Mouse (Mus musculus) kidney, postnatal 0 days (tissue): ENCODE measurements at regions not wholly inside any gene's neighbourhood (a gene's known extent, or its start where the extent isn't known, plus 50 kb on each side); places are given as distances from the start of the nearest gene placed in this dataset.

Experiments
- ATAC-seq: fragments of 200-750 bp; cut with Nextera tagmentation; replicated peaks from 2 replicates; pipeline ENCODE4 v1.8.0; 2017; ENCODE audit warnings: low read depth, moderate number of reproducible peaks, moderate TSS enrichment, moderate library complexity; ENCODE audit not compliant: low FRiP score
- DNase-seq: peaks from one replicate; pipeline ENCODE4 v3.0.0-alpha.2; 2016; ENCODE audit warnings: low spot score
- H3K27ac ChIP-seq: fragments of 300-500 bp; sonication (generic); 2 replicates; pipeline ENCODE4 v1.5.1; 2014; ENCODE audit warnings: mild to moderate bottlenecking
- H3K27me3 ChIP-seq: fragments of 300-500 bp; sonication (generic); 2 replicates; pipeline ENCODE4 v1.6.1; 2014; ENCODE audit warnings: low read length, mixed read lengths; ENCODE audit not compliant: insufficient read depth
- H3K36me3 ChIP-seq: fragments of 300-500 bp; sonication (generic); 2 replicates; pipeline ENCODE4 v1.6.1; 2014; ENCODE audit warnings: low read length, mixed read lengths; ENCODE audit not compliant: insufficient read depth
- H3K4me1 ChIP-seq: fragments of 300-500 bp; sonication (generic); replicated peaks from 2 replicates; pipeline ENCODE4 v1.6.1; 2014; ENCODE audit warnings: antibody characterized with exemption, low read length, mixed read lengths; ENCODE audit not compliant: insufficient read depth
- H3K4me2 ChIP-seq: fragments of 300-500 bp; sonication (generic); 2 replicates; pipeline ENCODE4 v1.6.1; 2014; ENCODE audit warnings: mild to moderate bottlenecking, low read length, moderate library complexity, mixed read lengths
- H3K4me3 ChIP-seq: fragments of 300-500 bp; sonication (generic); replicated peaks from 2 replicates; pipeline ENCODE4 v1.5.1; 2014; ENCODE audit warnings: low read depth, low read length
- H3K9ac ChIP-seq: fragments of 300-500 bp; sonication (generic); 2 replicates; pipeline ENCODE4 v1.6.1; 2014; ENCODE audit warnings: low read depth, low read length
- H3K9me3 ChIP-seq: fragments of 300-500 bp; sonication (generic); replicated peaks from 2 replicates; pipeline ENCODE4 v1.6.1; 2016; ENCODE audit warnings: low read length, inconsistent platforms, mixed read lengths
- CTCF ChIP-seq: IDR thresholded peaks from 2 replicates; pipeline ENCODE4 v1.5.1; 2016; ENCODE audit warnings: antibody characterized with exemption, low read depth, mild to moderate bottlenecking, moderate library complexity
- WGBS: fragments of 180-500 bp; shearing (Covaris S2); extraction: QIAGEN DNeasy Blood & Tissue Kit; methylation state at CpG from one replicate; pipeline ENCODE4 v1.1.7; 2014; 5-methylcytosine and 5-hydroxymethylcytosine counted together

DNA sequence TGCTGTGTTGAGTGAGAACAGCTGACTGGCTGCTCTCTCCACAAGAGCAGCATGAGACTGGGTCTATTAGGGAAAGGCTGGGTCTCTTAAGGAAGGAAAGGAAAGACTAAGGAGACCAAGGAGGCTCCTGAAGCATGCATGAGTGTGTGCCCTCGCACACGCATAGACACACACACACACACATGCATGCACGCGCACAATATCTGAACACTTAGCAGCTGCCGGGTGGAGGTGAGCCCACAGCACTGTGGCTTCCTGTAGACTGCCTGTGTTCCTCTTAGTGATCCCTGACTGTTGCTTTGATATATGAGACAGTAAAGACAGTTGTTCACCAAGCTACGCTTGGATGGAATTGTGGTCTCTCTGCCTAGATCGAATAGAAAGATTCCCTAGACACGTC is 429.6 kb downstream of the Gpam start:
- 69% methylated on average over 8 of the region's 8 CpGs for WGBS
- no peak for ATAC-seq

DNA sequence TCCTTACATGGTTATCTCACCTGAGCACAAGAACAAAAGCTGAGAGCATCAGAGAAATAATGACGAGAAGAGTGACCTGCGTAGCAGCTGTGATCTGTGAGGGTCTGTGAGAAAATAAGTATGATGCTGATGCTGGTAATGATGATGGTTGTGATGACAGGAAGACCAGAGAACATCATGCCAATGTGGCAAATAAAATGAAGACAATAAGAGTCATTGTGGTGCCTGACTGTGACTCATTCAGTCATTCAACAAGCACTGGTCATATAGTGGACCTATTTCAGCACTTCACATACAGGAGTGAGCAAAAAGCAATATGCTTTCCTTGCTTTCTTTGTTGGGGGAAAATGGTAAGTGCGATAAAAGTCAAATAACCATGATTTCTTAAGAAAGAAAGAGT is 433.3 kb downstream of the Gpam start:
- Histone ChIP-seq H3K4me2 (no peak overlapping the region), H3K27me3 (no peaks in the 10 kb centered on the region), H3K27ac (no peak overlapping the region), H3K36me3 (no peaks in the 10 kb centered on the region), H3K4me3 (no peak overlapping the region), H3K9me3 (no peaks in the 10 kb centered on the region), H3K4me1 (no peaks in the 10 kb centered on the region), H3K9ac (no peak overlapping the region)
- 92% methylated on average over 3 of the region's 3 CpGs for WGBS
- no peak for DNase-seq
- TF ChIP-seq CTCF: no peak
- ATAC-seq: no peak

More for the DNA sequence above, 429.6 kb downstream of the Gpam start:
- DNase-seq: no peak
- Histone ChIP-seq H3K36me3 (no peaks in the 10 kb centered on the region), H3K4me3 (no peak overlapping the region), H3K27ac (no peak overlapping the region), H3K4me2 (no peak overlapping the region), H3K9ac (no peak overlapping the region), H3K27me3 (no peaks in the 10 kb centered on the region), H3K4me1 (no peaks in the 10 kb centered on the region), H3K9me3 (no peaks in the 10 kb centered on the region)
- no peak for TF ChIP-seq CTCF

DNA sequence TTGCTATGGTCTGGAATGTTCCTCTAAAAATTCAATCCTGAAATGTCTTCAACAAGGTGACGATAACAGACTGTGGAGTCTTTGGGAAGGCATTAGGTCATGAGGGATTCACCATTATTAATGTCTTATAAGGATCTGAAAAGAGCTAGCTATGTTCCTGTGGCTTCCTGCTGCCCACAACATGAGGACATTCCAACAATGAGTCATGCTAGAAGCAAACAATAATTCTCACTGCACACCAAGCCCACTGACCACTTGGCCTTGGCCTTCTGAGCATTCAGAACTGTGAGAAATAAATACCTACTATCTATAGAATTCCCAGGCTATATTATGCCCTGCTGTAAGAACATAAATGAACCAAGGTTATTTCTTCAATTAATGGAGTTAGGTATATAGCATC is 433.9 kb downstream of the Gpam start:
- WGBS: 88% methylated on average over 1 of the region's 1 CpGs
- no peaks in the 10 kb centered on the region for H3K27me3 ChIP-seq
- no peak for DNase-seq
- H3K9me3 ChIP-seq: no peaks in the 10 kb centered on the region
- ATAC-seq: no peak
- no peaks in the 10 kb centered on the region for H3K4me1 ChIP-seq
- H3K36me3 ChIP-seq: no peaks in the 10 kb centered on the region
- H3K4me3 ChIP-seq: no peak overlapping the region
- H3K27ac ChIP-seq: no peak overlapping the region
- H3K4me2 ChIP-seq: no peak overlapping the region
- H3K9ac ChIP-seq: no peak overlapping the region
- no peak for TF ChIP-seq CTCF

DNA sequence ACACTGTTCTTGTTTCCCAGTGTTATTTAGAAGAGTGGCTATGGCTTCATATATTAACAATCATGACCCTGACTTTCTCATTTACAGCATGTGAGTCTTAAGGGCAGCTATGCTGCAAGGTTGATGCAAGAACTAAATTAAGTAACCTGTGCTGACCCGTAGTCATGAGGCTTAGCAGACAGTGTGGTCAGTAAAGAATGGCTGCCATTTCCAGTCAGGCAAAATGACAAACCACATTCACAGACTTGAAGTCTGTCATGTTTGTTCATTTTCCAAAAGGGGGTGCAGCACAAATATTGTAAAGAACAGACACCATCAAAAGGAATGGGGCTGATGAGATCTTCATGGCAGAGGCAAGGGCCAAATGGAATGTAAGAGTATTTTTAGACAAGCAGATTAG is 435.2 kb downstream of the Gpam start:
- TF ChIP-seq CTCF: no peak
- no peak overlapping the region for H3K27ac ChIP-seq
- H3K36me3 ChIP-seq: no peaks in the 10 kb centered on the region
- no peaks in the 10 kb centered on the region for H3K9me3 ChIP-seq
- no peak for ATAC-seq
- WGBS: 88% methylated on average over 1 of the region's 1 CpGs
- no peak overlapping the region for H3K4me2 ChIP-seq
- H3K4me1 ChIP-seq: no peaks in the 10 kb centered on the region
- no peak overlapping the region for H3K4me3 ChIP-seq
- no peak overlapping the region for H3K9ac ChIP-seq
- H3K27me3 ChIP-seq: no peaks in the 10 kb centered on the region
- no peak for DNase-seq

DNA sequence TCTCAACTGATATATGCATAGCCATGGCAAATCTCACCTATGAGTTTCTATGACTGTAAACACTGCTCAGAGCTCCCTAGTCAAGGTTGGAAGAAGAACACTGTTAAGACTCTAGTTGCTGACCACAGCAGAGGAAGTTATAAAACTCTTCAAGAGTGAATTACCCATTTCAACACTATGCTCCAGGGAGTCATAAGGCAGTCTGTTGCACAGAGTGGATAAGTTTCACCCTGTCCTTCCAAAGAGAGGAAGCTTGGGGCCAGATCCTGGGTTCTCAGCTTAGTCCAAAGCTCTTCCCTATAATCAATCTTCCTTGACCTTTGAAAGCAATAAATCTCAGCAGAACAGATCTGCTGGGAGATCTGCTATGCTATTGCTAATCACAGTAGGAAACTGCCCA is 438.4 kb downstream of the Gpam start:
- no peak overlapping the region for H3K4me2 ChIP-seq
- H3K4me1 ChIP-seq: no peaks in the 10 kb centered on the region
- no peaks in the 10 kb centered on the region for H3K27me3 ChIP-seq
- no peak overlapping the region for H3K9ac ChIP-seq
- H3K9me3 ChIP-seq: no peaks in the 10 kb centered on the region
- peak; percentile 63 for DNase-seq
- H3K27ac ChIP-seq: no peak overlapping the region
- no peak overlapping the region for H3K4me3 ChIP-seq
- no peak for TF ChIP-seq CTCF
- ATAC-seq: no peak
- no peaks in the 10 kb centered on the region for H3K36me3 ChIP-seq

DNA sequence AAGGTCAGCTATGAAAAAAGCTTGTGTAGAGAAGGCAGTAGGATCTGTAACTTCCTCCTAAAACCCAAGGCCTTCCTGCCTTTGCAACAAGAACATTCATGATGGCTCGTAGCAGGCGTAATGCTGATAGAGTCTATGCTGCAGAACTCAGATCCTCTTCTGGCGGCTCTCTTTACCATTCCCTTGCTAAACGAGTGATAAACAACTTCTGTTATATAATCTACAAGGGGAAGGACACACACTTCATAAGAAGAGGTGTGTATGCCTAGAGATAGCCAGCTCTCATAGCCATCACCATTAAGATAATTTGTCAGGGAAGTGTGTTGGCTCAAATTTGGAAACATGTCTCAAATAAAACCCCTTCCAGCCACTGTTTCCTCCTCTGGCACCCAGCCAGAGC is 441.9 kb downstream of the Gpam start:
- Histone ChIP-seq H3K9ac (no peak overlapping the region), H3K4me3 (no peak overlapping the region), H3K27ac (no peak overlapping the region), H3K27me3 (no peaks in the 10 kb centered on the region), H3K36me3 (no peaks in the 10 kb centered on the region), H3K9me3 (no peaks in the 10 kb centered on the region), H3K4me2 (no peak overlapping the region), H3K4me1 (no peaks in the 10 kb centered on the region)
- no peak for DNase-seq
- 90% methylated on average over 4 of the region's 4 CpGs for WGBS
- ATAC-seq: no peak
- TF ChIP-seq CTCF: no peak
